Mouse (Mus musculus) limb, embryonic 11.5 days (tissue): ENCODE data around the gene Pik3cd. TPM values are rescaled to one million over a fixed set of nuclear protein-coding genes. Genes with fewer than 3 reads are reported as not detected.

Source experiments
- ATAC-seq: fragments of 200-750 bp; cut with Nextera tagmentation; 2 replicates; pipeline ENCODE4 v1.8.0; 2017; ENCODE audit warnings: low read depth; ENCODE audit not compliant: insufficient number of reproducible peaks, low FRiP score, low TSS enrichment
- DNase-seq: peaks from one replicate; pipeline ENCODE4 v3.0.0-alpha.2; 2015; ENCODE audit warnings: low spot score
- H3K27ac ChIP-seq: fragments of 300-500 bp; sonication (generic); replicated peaks from 2 replicates; pipeline ENCODE4 v1.5.1; 2014; ENCODE audit warnings: low read depth, mild to moderate bottlenecking, low read length
- H3K27me3 ChIP-seq: fragments of 300-500 bp; sonication (generic); 2 replicates; pipeline ENCODE4 v1.6.1; 2014; ENCODE audit warnings: mild to moderate bottlenecking, low read length, mixed read lengths; ENCODE audit not compliant: control insufficient read depth, insufficient read depth
- H3K36me3 ChIP-seq: fragments of 300-500 bp; sonication (generic); 2 replicates; pipeline ENCODE4 v1.6.1; 2014; ENCODE audit warnings: mild to moderate bottlenecking, low read length, moderate library complexity, mixed read lengths; ENCODE audit not compliant: control insufficient read depth, insufficient read depth
- H3K4me1 ChIP-seq: fragments of 300-500 bp; sonication (generic); 2 replicates; pipeline ENCODE4 v1.6.1; 2014; ENCODE audit warnings: low read length, mixed read lengths; ENCODE audit not compliant: control insufficient read depth, insufficient read depth
- H3K4me2 ChIP-seq: fragments of 300-500 bp; sonication (generic); 2 replicates; pipeline ENCODE4 v1.6.1; 2014; ENCODE audit warnings: low read depth, mild to moderate bottlenecking, moderate library complexity; ENCODE audit not compliant: severe bottlenecking
- H3K4me3 ChIP-seq: fragments of 300-500 bp; sonication (generic); 2 replicates; pipeline ENCODE4 v1.5.1; 2014; ENCODE audit warnings: low read depth, low read length
- H3K9ac ChIP-seq: fragments of 300-500 bp; sonication (generic); 2 replicates; pipeline ENCODE4 v1.6.1; 2014; ENCODE audit warnings: mild to moderate bottlenecking, low read length
- H3K9me3 ChIP-seq: fragments of 300-500 bp; sonication (generic); 2 replicates; pipeline ENCODE4 v1.6.1; 2016; ENCODE audit warnings: low read length; ENCODE audit not compliant: control insufficient read depth
- WGBS: fragments of 180-500 bp; shearing (Covaris S2); extraction: QIAGEN DNeasy Blood & Tissue Kit; methylation state at CpG from one replicate; pipeline ENCODE4 v1.1.7; 2014; 5-methylcytosine and 5-hydroxymethylcytosine counted together
- polyA plus RNA-seq: library from polyadenylated mRNA; unstranded; fragments of >200 nt; fragmentation: Nextera tagmentation; extraction: Ambion mirVana; gene quantifications from 2 replicates; pipeline ENCODE4 v1.2.1, GENCODE M21; 2014

Pik3cd gene
- polyA plus RNA-seq, 1 experiment from 2014 or later, result 2.7 TPM

GRCm38 (mm10) chr4:149730827-149731226 lies 28.5 kb upstream of the Pik3cd start:
- ATAC-seq (no peak), DNase-seq (no peak)
- Histone ChIP-seq H3K36me3 (peaks cover 29% of the 10 kb centered on the region), H3K9ac (no peak overlapping the region), H3K4me1 (peaks cover 20% of the 10 kb centered on the region), H3K9me3 (no peaks in the 10 kb centered on the region), H3K27me3 (no peaks in the 10 kb centered on the region), H3K4me2 (no peak overlapping the region), H3K4me3 (no peak overlapping the region), H3K27ac (no peak overlapping the region)
- WGBS, result 76% methylated on average over 7 of the region's 7 CpGs

- Histone ChIP-seq H3K4me3 (no peak overlapping the region), H3K36me3 (peaks cover 32% of the 10 kb centered on the region), H3K9ac (no peak overlapping the region), H3K9me3 (no peaks in the 10 kb centered on the region), H3K27ac (no peak overlapping the region), H3K4me2 (no peak overlapping the region), H3K4me1 (peaks cover 6% of the 10 kb centered on the region), H3K27me3 (no peaks in the 10 kb centered on the region)
- WGBS, result 74% methylated on average over 8 of the region's 8 CpGs
- DNase-seq (no peak), ATAC-seq (no peak)
Observed at GRCm38 (mm10) chr4:149728810-149729209, 26.4 kb upstream of the Pik3cd start.

- peaks cover 32% of the 10 kb centered on the region for H3K36me3 ChIP-seq
- H3K4me3 ChIP-seq, result no peak overlapping the region
- no peak overlapping the region for H3K4me2 ChIP-seq
- no peak for ATAC-seq
- no peaks in the 10 kb centered on the region for H3K9me3 ChIP-seq
- WGBS, result 96% methylated on average over 5 of the region's 5 CpGs
- H3K27me3 ChIP-seq, result no peaks in the 10 kb centered on the region
- H3K4me1 ChIP-seq, result no peaks in the 10 kb centered on the region
- no peak overlapping the region for H3K9ac ChIP-seq
- no peak overlapping the region for H3K27ac ChIP-seq
- no peak for DNase-seq
Observed at GRCm38 (mm10) chr4:149727636-149728035, 25.3 kb upstream of the Pik3cd start.

- no peak overlapping the region for H3K9ac ChIP-seq
- WGBS, result 74% methylated on average over 15 of the region's 15 CpGs
- DNase-seq (peak; percentile 74), ATAC-seq (no peak)
- H3K27ac ChIP-seq, result no peak overlapping the region
- no peaks in the 10 kb centered on the region for H3K9me3 ChIP-seq
- H3K36me3 ChIP-seq, result peaks cover 29% of the 10 kb centered on the region
- no peak overlapping the region for H3K4me3 ChIP-seq
- no peak overlapping the region for H3K4me2 ChIP-seq
- no peaks in the 10 kb centered on the region for H3K27me3 ChIP-seq
- H3K4me1 ChIP-seq, result no peaks in the 10 kb centered on the region
Observed at GRCm38 (mm10) chr4:149725661-149726350, 23.4 kb upstream of the Pik3cd start.

- no peaks in the 10 kb centered on the region for H3K4me1 ChIP-seq
- no peak overlapping the region for H3K27ac ChIP-seq
- no peaks in the 10 kb centered on the region for H3K9me3 ChIP-seq
- no peaks in the 10 kb centered on the region for H3K27me3 ChIP-seq
- no peak overlapping the region for H3K9ac ChIP-seq
- no peak overlapping the region for H3K4me2 ChIP-seq
- no peak for ATAC-seq
- DNase-seq, result no peak
- no peak overlapping the region for H3K4me3 ChIP-seq
- 90% methylated on average over 17 of the region's 17 CpGs for WGBS
- H3K36me3 ChIP-seq, result peaks cover 28% of the 10 kb centered on the region
Observed at GRCm38 (mm10) chr4:149724916-149725470, 22.6 kb upstream of the Pik3cd start.

GRCm38 (mm10) chr4:149723855-149724731 lies 21.7 kb upstream of the Pik3cd start:
- H3K36me3 ChIP-seq, result peaks cover 30% of the 10 kb centered on the region
- H3K4me3 ChIP-seq, result no peak overlapping the region
- ATAC-seq, result no peak
- DNase-seq, result peak; percentile 69
- H3K4me2 ChIP-seq, result no peak overlapping the region
- H3K4me1 ChIP-seq, result no peaks in the 10 kb centered on the region
- no peak overlapping the region for H3K27ac ChIP-seq
- H3K9me3 ChIP-seq, result no peaks in the 10 kb centered on the region
- H3K27me3 ChIP-seq, result no peaks in the 10 kb centered on the region
- H3K9ac ChIP-seq, result no peak overlapping the region
- 86% methylated on average over 17 of the region's 17 CpGs for WGBS

GRCm38 (mm10) chr4:149723021-149723390 lies 20.6 kb upstream of the Pik3cd start:
- no peak overlapping the region for H3K9ac ChIP-seq
- H3K36me3 ChIP-seq, result peaks cover 38% of the 10 kb centered on the region
- no peaks in the 10 kb centered on the region for H3K9me3 ChIP-seq
- no peak overlapping the region for H3K4me2 ChIP-seq
- H3K4me1 ChIP-seq, result no peaks in the 10 kb centered on the region
- H3K4me3 ChIP-seq, result no peak overlapping the region
- H3K27me3 ChIP-seq, result no peaks in the 10 kb centered on the region
- H3K27ac ChIP-seq, result no peak overlapping the region
- 91% methylated on average over 12 of the region's 12 CpGs for WGBS
- no peak for ATAC-seq
- no peak for DNase-seq

- Histone ChIP-seq H3K4me1 (no peaks in the 10 kb centered on the region), H3K4me2 (no peak overlapping the region), H3K27me3 (no peaks in the 10 kb centered on the region), H3K36me3 (peaks cover 36% of the 10 kb centered on the region; the same call in 1 of the 2 replicates), H3K4me3 (no peak overlapping the region), H3K27ac (no peak overlapping the region), H3K9ac (no peak overlapping the region), H3K9me3 (no peaks in the 10 kb centered on the region)
- DNase-seq, result no peak
- no peak for ATAC-seq
- WGBS, result 89% methylated on average over 24 of the region's 24 CpGs
Observed at GRCm38 (mm10) chr4:149722104-149723020, 20.0 kb upstream of the Pik3cd start.
